Mouse (Mus musculus): Measurements from ENCODE around the gene Gm17409. TPM values are rescaled to one million over a fixed set of nuclear protein-coding genes. Genes with fewer than 3 reads are reported as not detected.

The Gm17409 gene
- polyA plus RNA-seq, 1 experiment: not detected

GRCm38 (mm10) chr2:58470290-58470689, 374 bp downstream of the Gm17409 start:
- no peak overlapping the region for H3K4me3 ChIP-seq (ENCODE audit: extremely low read depth, insufficient read depth, insufficient read length)
- WGBS: 88% methylated on average over 7 of the region's 7 CpGs
- TF ChIP-seq POLR2A (IDR thresholded peaks at IDR 0.05; ENCODE audit: low read depth, low read length) (no peak), CTCF (IDR thresholded peaks at IDR 0.05; ENCODE audit: extremely low read depth, insufficient read depth, insufficient read length, insufficient replicate concordance) (no peak)
- no peaks in the 10 kb centered on the region for H3K4me1 ChIP-seq (ENCODE audit: control insufficient read depth, insufficient read depth, insufficient read length)
- H3K27ac ChIP-seq (ENCODE audit: insufficient read depth, low read length): no peak overlapping the region
- DNase-seq (ENCODE audit: low read depth in 1 of 2, low spot score in 2 of 2): no peak
- H3K27me3 ChIP-seq (ENCODE audit: control insufficient read depth, insufficient read depth, low read length): no peaks in the 10 kb centered on the region
- no peaks in the 10 kb centered on the region for H3K36me3 ChIP-seq (ENCODE audit: control insufficient read depth, insufficient read depth, low read length)

- no peaks in the 10 kb centered on the region for H3K27me3 ChIP-seq (ENCODE audit: control insufficient read depth, insufficient read depth, low read length)
- DNase-seq (ENCODE audit: low read depth in 1 of 2, low spot score in 2 of 2): no peak
- no peaks in the 10 kb centered on the region for H3K36me3 ChIP-seq (ENCODE audit: control insufficient read depth, insufficient read depth, low read length)
- H3K4me3 ChIP-seq (ENCODE audit: extremely low read depth, insufficient read depth, insufficient read length): no peak overlapping the region
- no peaks in the 10 kb centered on the region for H3K4me1 ChIP-seq (ENCODE audit: control insufficient read depth, insufficient read depth, insufficient read length)
- no peak overlapping the region for H3K27ac ChIP-seq (ENCODE audit: insufficient read depth, low read length)
- TF ChIP-seq CTCF (IDR thresholded peaks at IDR 0.05; ENCODE audit: extremely low read depth, insufficient read depth, insufficient read length, insufficient replicate concordance) (no peak), POLR2A (IDR thresholded peaks at IDR 0.05; ENCODE audit: low read depth, low read length) (no peak)
- 94% methylated on average over 8 of the region's 8 CpGs for WGBS
Observed at GRCm38 (mm10) chr2:58475578-58475977, 5.7 kb downstream of the Gm17409 start.

GRCm38 (mm10) chr2:58476956-58477715, 7.2 kb downstream of the Gm17409 start:
- H3K27ac ChIP-seq (ENCODE audit: insufficient read depth, low read length): no peak overlapping the region
- no peaks in the 10 kb centered on the region for H3K27me3 ChIP-seq (ENCODE audit: control insufficient read depth, insufficient read depth, low read length)
- WGBS: 67% methylated on average over 12 of the region's 12 CpGs
- no peak overlapping the region for H3K4me3 ChIP-seq (ENCODE audit: extremely low read depth, insufficient read depth, insufficient read length)
- DNase-seq (ENCODE audit: low read depth in 1 of 2, low spot score in 2 of 2): peak; percentile 3 to 31
- H3K4me1 ChIP-seq (ENCODE audit: control insufficient read depth, insufficient read depth, insufficient read length): no peaks in the 10 kb centered on the region
- no peaks in the 10 kb centered on the region for H3K36me3 ChIP-seq (ENCODE audit: control insufficient read depth, insufficient read depth, low read length)
- TF ChIP-seq POLR2A (IDR thresholded peaks at IDR 0.05; ENCODE audit: low read depth, low read length) (no peak), CTCF (IDR thresholded peaks at IDR 0.05; ENCODE audit: extremely low read depth, insufficient read depth, insufficient read length, insufficient replicate concordance) (no peak)

GRCm38 (mm10) chr2:58478144-58478543, 8.2 kb downstream of the Gm17409 start:
- H3K4me3 ChIP-seq (ENCODE audit: extremely low read depth, insufficient read depth, insufficient read length): no peak overlapping the region
- DNase-seq (ENCODE audit: low read depth in 1 of 2, low spot score in 2 of 2): no peak
- no peak overlapping the region for H3K27ac ChIP-seq (ENCODE audit: insufficient read depth, low read length)
- 94% methylated on average over 4 of the region's 4 CpGs for WGBS
- H3K36me3 ChIP-seq (ENCODE audit: control insufficient read depth, insufficient read depth, low read length): no peaks in the 10 kb centered on the region
- H3K27me3 ChIP-seq (ENCODE audit: control insufficient read depth, insufficient read depth, low read length): no peaks in the 10 kb centered on the region
- no peak for TF ChIP-seq CTCF (IDR thresholded peaks at IDR 0.05; ENCODE audit: extremely low read depth, insufficient read depth, insufficient read length, insufficient replicate concordance)
- TF ChIP-seq POLR2A (IDR thresholded peaks at IDR 0.05; ENCODE audit: low read depth, low read length): no peak
- no peaks in the 10 kb centered on the region for H3K4me1 ChIP-seq (ENCODE audit: control insufficient read depth, insufficient read depth, insufficient read length)

- WGBS: 88% methylated on average over 10 of the region's 10 CpGs
- H3K27ac ChIP-seq (ENCODE audit: insufficient read depth, low read length): no peak overlapping the region
- DNase-seq (ENCODE audit: low read depth in 1 of 2, low spot score in 2 of 2): no peak
- no peaks in the 10 kb centered on the region for H3K4me1 ChIP-seq (ENCODE audit: control insufficient read depth, insufficient read depth, insufficient read length)
- H3K27me3 ChIP-seq (ENCODE audit: control insufficient read depth, insufficient read depth, low read length): no peaks in the 10 kb centered on the region
- H3K36me3 ChIP-seq (ENCODE audit: control insufficient read depth, insufficient read depth, low read length): no peaks in the 10 kb centered on the region
- TF ChIP-seq CTCF (IDR thresholded peaks at IDR 0.05; ENCODE audit: extremely low read depth, insufficient read depth, insufficient read length, insufficient replicate concordance): no peak
- TF ChIP-seq POLR2A (IDR thresholded peaks at IDR 0.05; ENCODE audit: low read depth, low read length): no peak
- no peak overlapping the region for H3K4me3 ChIP-seq (ENCODE audit: extremely low read depth, insufficient read depth, insufficient read length)
Observed at GRCm38 (mm10) chr2:58479536-58479935, 9.6 kb downstream of the Gm17409 start.

- H3K36me3 ChIP-seq (ENCODE audit: control insufficient read depth, insufficient read depth, low read length): no peaks in the 10 kb centered on the region
- 30% methylated on average over 6 of the region's 6 CpGs for WGBS
- no peak overlapping the region for H3K27ac ChIP-seq (ENCODE audit: insufficient read depth, low read length)
- H3K4me3 ChIP-seq (ENCODE audit: extremely low read depth, insufficient read depth, insufficient read length): no peak overlapping the region
- no peaks in the 10 kb centered on the region for H3K27me3 ChIP-seq (ENCODE audit: control insufficient read depth, insufficient read depth, low read length)
- H3K4me1 ChIP-seq (ENCODE audit: control insufficient read depth, insufficient read depth, insufficient read length): no peaks in the 10 kb centered on the region
- no peak for DNase-seq (ENCODE audit: low read depth in 1 of 2, low spot score in 2 of 2)
- TF ChIP-seq CTCF (IDR thresholded peaks at IDR 0.05; ENCODE audit: extremely low read depth, insufficient read depth, insufficient read length, insufficient replicate concordance) (no peak), POLR2A (IDR thresholded peaks at IDR 0.05; ENCODE audit: low read depth, low read length) (no peak)
Observed at GRCm38 (mm10) chr2:58480764-58481163, 10.8 kb downstream of the Gm17409 start.

GRCm38 (mm10) chr2:58481450-58482100, 11.7 kb downstream of the Gm17409 start:
- no peak for DNase-seq (ENCODE audit: low read depth in 1 of 2, low spot score in 2 of 2)
- H3K27me3 ChIP-seq (ENCODE audit: control insufficient read depth, insufficient read depth, low read length): no peaks in the 10 kb centered on the region
- H3K36me3 ChIP-seq (ENCODE audit: control insufficient read depth, insufficient read depth, low read length): no peaks in the 10 kb centered on the region
- no peak overlapping the region for H3K4me3 ChIP-seq (ENCODE audit: extremely low read depth, insufficient read depth, insufficient read length)
- WGBS: 72% methylated on average over 9 of the region's 9 CpGs
- no peak overlapping the region for H3K27ac ChIP-seq (ENCODE audit: insufficient read depth, low read length)
- TF ChIP-seq CTCF (IDR thresholded peaks at IDR 0.05; ENCODE audit: extremely low read depth, insufficient read depth, insufficient read length, insufficient replicate concordance) (no peak), POLR2A (IDR thresholded peaks at IDR 0.05; ENCODE audit: low read depth, low read length) (no peak)
- H3K4me1 ChIP-seq (ENCODE audit: control insufficient read depth, insufficient read depth, insufficient read length): no peaks in the 10 kb centered on the region

Data from spleen, adult 2 months (tissue).